Mouse (Mus musculus) hindbrain, embryonic 15.5 days (tissue): ENCODE data around the gene Tnni3. TPM values are rescaled to one million over a fixed set of nuclear protein-coding genes. Genes with fewer than 3 reads are reported as not detected.

Experiments
- ATAC-seq: fragments of 200-750 bp; cut with Nextera tagmentation; 2 replicates; pipeline ENCODE4 v1.8.0; 2017; ENCODE audit warnings: low read depth, moderate number of reproducible peaks, moderate TSS enrichment; ENCODE audit not compliant: low FRiP score
- H3K27ac ChIP-seq: fragments of 300-500 bp; sonication (generic); replicated peaks from 2 replicates; pipeline ENCODE4 v1.5.1; 2015; ENCODE audit warnings: mild to moderate bottlenecking, inconsistent platforms
- H3K27me3 ChIP-seq: fragments of 300-500 bp; sonication (generic); 2 replicates; pipeline ENCODE4 v1.6.1; 2015; ENCODE audit warnings: control low read depth, inconsistent platforms
- H3K36me3 ChIP-seq: fragments of 300-500 bp; sonication (generic); 2 replicates; pipeline ENCODE4 v1.6.1; 2015; ENCODE audit warnings: control low read depth, inconsistent platforms
- H3K4me1 ChIP-seq: fragments of 300-500 bp; sonication (generic); replicated peaks from 2 replicates; pipeline ENCODE4 v1.6.1; 2015; ENCODE audit warnings: control low read depth, inconsistent platforms
- H3K4me2 ChIP-seq: fragments of 300-500 bp; sonication (generic); 2 replicates; pipeline ENCODE4 v1.6.1; 2015; ENCODE audit warnings: moderate library complexity, mild to moderate bottlenecking, inconsistent platforms
- H3K4me3 ChIP-seq: fragments of 300-500 bp; sonication (generic); 2 replicates; pipeline ENCODE4 v1.5.1; 2015; ENCODE audit warnings: mild to moderate bottlenecking, inconsistent platforms
- H3K9ac ChIP-seq: fragments of 300-500 bp; sonication (generic); 2 replicates; pipeline ENCODE4 v1.6.1; 2015; ENCODE audit warnings: inconsistent platforms
- H3K9me3 ChIP-seq: fragments of 300-500 bp; sonication (generic); 2 replicates; pipeline ENCODE4 v1.6.1; 2016; ENCODE audit warnings: control low read depth, inconsistent platforms
- WGBS: fragments of 180-500 bp; shearing (Covaris S2); methylation state at CpG from one replicate; pipeline ENCODE4 v1.1.7; 2015; 5-methylcytosine and 5-hydroxymethylcytosine counted together
- polyA plus RNA-seq: library from polyadenylated mRNA; unstranded; fragments of >200 nt; fragmentation: Nextera tagmentation; extraction: Ambion mirVana; gene quantifications from 2 replicates; pipeline ENCODE4 v1.2.1, GENCODE M21; 2015

Gene Tnni3
- polyA plus RNA-seq, 1 experiment from 2014 or later: 2.1 TPM

GRCm38 (mm10) chr7:4492284-4493224, 31.5 kb downstream of the Tnni3 start:
- H3K9me3 ChIP-seq: no peaks in the 10 kb centered on the region
- H3K9ac ChIP-seq: no peak overlapping the region
- 86% methylated on average over 13 of the region's 13 CpGs for WGBS
- ATAC-seq: no peak
- H3K36me3 ChIP-seq: peaks cover 34% of the 10 kb centered on the region
- H3K27me3 ChIP-seq: no peaks in the 10 kb centered on the region
- H3K4me1 ChIP-seq: peaks cover 12% of the 10 kb centered on the region
- H3K4me2 ChIP-seq: no peak overlapping the region
- H3K27ac ChIP-seq: no peak overlapping the region
- no peak overlapping the region for H3K4me3 ChIP-seq

- Histone ChIP-seq H3K27me3 (no peaks in the 10 kb centered on the region), H3K9ac (no peak overlapping the region), H3K36me3 (peaks cover 27% of the 10 kb centered on the region), H3K9me3 (no peaks in the 10 kb centered on the region), H3K4me1 (peaks cover 7% of the 10 kb centered on the region; the same call in 1 of the 2 replicates), H3K27ac (peak overlapping the region; percentile 48; the same call in 1 of the 2 replicates), H3K4me2 (no peak overlapping the region), H3K4me3 (no peak overlapping the region)
- no peak for ATAC-seq
- WGBS: 82% methylated on average over 6 of the region's 6 CpGs
These were observed 32.7 kb downstream of the Tnni3 start for GRCm38 (mm10) chr7:4491308-4491707.

GRCm38 (mm10) chr7:4482281-4482680, 41.7 kb downstream of the Tnni3 start:
- WGBS: 93% methylated on average over 12 of the region's 12 CpGs
- Histone ChIP-seq H3K36me3 (peaks cover 51% of the 10 kb centered on the region), H3K9me3 (no peaks in the 10 kb centered on the region), H3K4me1 (peaks cover 19% of the 10 kb centered on the region), H3K4me3 (no peak overlapping the region), H3K27ac (no peak overlapping the region), H3K9ac (no peak overlapping the region), H3K27me3 (peaks cover 2% of the 10 kb centered on the region; the same call in 1 of the 2 replicates), H3K4me2 (no peak overlapping the region)
- no peak for ATAC-seq

- no peak overlapping the region for H3K9ac ChIP-seq
- no peaks in the 10 kb centered on the region for H3K9me3 ChIP-seq
- H3K27ac ChIP-seq: no peak overlapping the region
- peaks cover 22% of the 10 kb centered on the region for H3K27me3 ChIP-seq
- WGBS: 31% methylated on average over 6 of the region's 6 CpGs
- H3K36me3 ChIP-seq: peaks cover 40% of the 10 kb centered on the region
- peaks cover 19% of the 10 kb centered on the region for H3K4me1 ChIP-seq
- H3K4me2 ChIP-seq: no peak overlapping the region
- ATAC-seq: no peak
- no peak overlapping the region for H3K4me3 ChIP-seq
These were observed 44.4 kb downstream of the Tnni3 start for GRCm38 (mm10) chr7:4479674-4480073.

GRCm38 (mm10) chr7:4478796-4479291, 45.2 kb downstream of the Tnni3 start:
- Histone ChIP-seq H3K9ac (peak overlapping the region; percentile 41), H3K4me2 (peak overlapping the region; percentile 90)
- ATAC-seq: no peak

GRCm38 (mm10) chr7:4478021-4478795, 45.8 kb downstream of the Tnni3 start:
- Histone ChIP-seq H3K9ac (peak overlapping the region; percentile 41), H3K4me1 (peaks cover 19% of the 10 kb centered on the region), H3K4me2 (peak overlapping the region; percentile 90), H3K9me3 (no peaks in the 10 kb centered on the region), H3K27ac (peak overlapping the region; percentile 56), H3K27me3 (peaks cover 36% of the 10 kb centered on the region), H3K4me3 (peak overlapping the region; percentile 46), H3K36me3 (peaks cover 26% of the 10 kb centered on the region)
- ATAC-seq: peak; percentile 93
- WGBS: under 1% methylated on average over 39 of the region's 39 CpGs

More at GRCm38 (mm10) chr7:4478796-4479291, 45.2 kb downstream of the Tnni3 start:
- Histone ChIP-seq H3K4me3 (peak overlapping the region; percentile 46), H3K36me3 (peaks cover 32% of the 10 kb centered on the region), H3K27me3 (peaks cover 30% of the 10 kb centered on the region), H3K4me1 (peaks cover 19% of the 10 kb centered on the region), H3K27ac (peak overlapping the region; percentile 56; the same call in 1 of the 2 replicates), H3K9me3 (no peaks in the 10 kb centered on the region)
- WGBS: 4% methylated on average over 16 of the region's 16 CpGs

GRCm38 (mm10) chr7:4473940-4474339, 50.1 kb downstream of the Tnni3 start:
- H3K27me3 ChIP-seq: peaks cover 54% of the 10 kb centered on the region
- 13% methylated on average over 18 of the region's 19 CpGs for WGBS
- no peak overlapping the region for H3K27ac ChIP-seq
- no peaks in the 10 kb centered on the region for H3K9me3 ChIP-seq
- ATAC-seq: no peak
- H3K4me2 ChIP-seq: no peak overlapping the region
- no peak overlapping the region for H3K4me3 ChIP-seq
- H3K4me1 ChIP-seq: peaks cover 26% of the 10 kb centered on the region
- no peaks in the 10 kb centered on the region for H3K36me3 ChIP-seq
- H3K9ac ChIP-seq: no peak overlapping the region

- peak overlapping the region; percentile 44 for H3K4me3 ChIP-seq
- peak overlapping the region; percentile 43 for H3K9ac ChIP-seq
- H3K4me2 ChIP-seq: peak overlapping the region; percentile 83
- 0 out of 2 replicates have a peak overlapping the region, but pooled peaks have one; percentile 25 for H3K27ac ChIP-seq
- under 1% methylated on average over 24 of the region's 24 CpGs for WGBS
- peaks cover 14% of the 10 kb centered on the region for H3K4me1 ChIP-seq
- H3K9me3 ChIP-seq: no peaks in the 10 kb centered on the region
- H3K36me3 ChIP-seq: no peaks in the 10 kb centered on the region
- H3K27me3 ChIP-seq: peaks cover 46% of the 10 kb centered on the region
- peak; percentile 87 for ATAC-seq
These were observed 52.9 kb downstream of the Tnni3 start for GRCm38 (mm10) chr7:4471179-4471555.

- 2% methylated on average over 35 of the region's 35 CpGs for WGBS
These were observed 53.5 kb downstream of the Tnni3 start for GRCm38 (mm10) chr7:4470275-4471178.

More at GRCm38 (mm10) chr7:4470275-4471178, 53.5 kb downstream of the Tnni3 start:
- Histone ChIP-seq H3K4me2 (peak overlapping the region; percentile 83), H3K9ac (peak overlapping the region; percentile 43), H3K4me3 (peak overlapping the region; percentile 44), H3K36me3 (no peaks in the 10 kb centered on the region), H3K9me3 (no peaks in the 10 kb centered on the region), H3K27me3 (peaks cover 40% of the 10 kb centered on the region), H3K27ac (0 out of 2 replicates have a peak overlapping the region, but pooled peaks have one; percentile 25), H3K4me1 (peaks cover 14% of the 10 kb centered on the region)
- ATAC-seq: peak; percentile 61
